Comparison of ENCODE assay signal across 9 mouse cellular contexts in genomic region chr1:59915843-59916610, GRCm38 (mm10). TPM values are rescaled to one million over a fixed set of nuclear protein-coding genes. Genes with fewer than 3 reads are reported as not detected.
DNase-seq lines count a peak whose midpoint lies in the region; ATAC-seq lines count a peak whose summit lies in the region.
"Had no signal": no experiment of that assay in that cellular context is flagged by ENCODE, and none has a peak within 500 bp of the region (broad histone marks: within the 10 kb centered on the region; RNA-seq: fewer than 3 reads in every experiment).

No protein-coding gene starts in this region.

- H3K27me3 ChIP-seq in heart, embryonic 13.5 days (replicated peaks) = no peaks in the 10 kb centered on the region
- no peaks in the 10 kb centered on the region for H3K27me3 ChIP-seq in heart, embryonic 10.5 days (ENCODE audit: insufficient read depth, poor library complexity, severe bottlenecking)
- no peaks in the 10 kb centered on the region for H3K27me3 ChIP-seq in lung, embryonic 15.5 days
- H3K27me3 ChIP-seq: megakaryocyte, embryonic 14.5 days had no signal

- peaks cover 32% of the 10 kb centered on the region for H3K4me1 ChIP-seq in heart, embryonic 13.5 days
- H3K4me1 ChIP-seq in heart, embryonic 10.5 days = peaks cover 26% of the 10 kb centered on the region
- H3K4me1 ChIP-seq in lung, embryonic 15.5 days = peaks cover 29% of the 10 kb centered on the region

- H3K4me2 ChIP-seq in heart, embryonic 13.5 days = peak overlapping the region; percentile 30
- peak overlapping the region; percentile 67 for H3K4me2 ChIP-seq in lung, embryonic 15.5 days

- 61% methylated on average over 10 of the region's 10 CpGs for WGBS in heart, embryonic 13.5 days
- 87% methylated on average over 10 of the region's 10 CpGs for WGBS in heart, embryonic 10.5 days
- WGBS in lung, embryonic 15.5 days = 49% methylated on average over 10 of the region's 10 CpGs

- H3K4me3 ChIP-seq in heart, embryonic 13.5 days = no peak overlapping the region
- no peak overlapping the region for H3K4me3 ChIP-seq in heart, embryonic 10.5 days
- no peak overlapping the region for H3K4me3 ChIP-seq in lung, embryonic 15.5 days
- H3K4me3 ChIP-seq: megakaryocyte, embryonic 14.5 days had no signal

- no peak for DNase-seq in heart, embryonic 10.5 days (ENCODE audit: low spot score)
- peak; percentile 92 for DNase-seq in 3T3-L1 (ENCODE audit: low read depth, low spot score)
- DNase-seq in MN1 (ENCODE audit: low spot score) = peak; percentile 58
- DNase-seq in thymus, postnatal 4 days = no peak
- DNase-seq in urinary bladder, postnatal 10 days (ENCODE audit: low spot score) = no peak
- DNase-seq in urinary bladder, postnatal 14 days (ENCODE audit: low spot score) = no peak

- no peak for ATAC-seq in heart, embryonic 13.5 days (ENCODE audit: extremely low read depth, insufficient number of reproducible peaks, low FRiP score, low TSS enrichment)
- ATAC-seq in lung, embryonic 15.5 days (ENCODE audit: borderline replicate concordance, extremely low read depth, low FRiP score, low TSS enrichment) = no peak

- H3K9ac ChIP-seq in heart, embryonic 13.5 days = peak overlapping the region; percentile 58; the same call in 1 of the 2 replicates
- no peak overlapping the region for H3K9ac ChIP-seq in lung, embryonic 15.5 days

- no peaks in the 10 kb centered on the region for H3K9me3 ChIP-seq in heart, embryonic 13.5 days
- H3K9me3 ChIP-seq in heart, embryonic 10.5 days = no peaks in the 10 kb centered on the region
- H3K9me3 ChIP-seq in lung, embryonic 15.5 days = no peaks in the 10 kb centered on the region
- H3K9me3 ChIP-seq: megakaryocyte, embryonic 14.5 days had no signal

- peak overlapping the region; percentile 64 for H3K27ac ChIP-seq in heart, embryonic 13.5 days (replicated peaks)
- no peak overlapping the region for H3K27ac ChIP-seq in heart, embryonic 10.5 days
- peak overlapping the region; percentile 59 for H3K27ac ChIP-seq in lung, embryonic 15.5 days

- H3K36me3 ChIP-seq in heart, embryonic 13.5 days = no peaks in the 10 kb centered on the region
- H3K36me3 ChIP-seq in heart, embryonic 10.5 days = no peaks in the 10 kb centered on the region
- no peaks in the 10 kb centered on the region for H3K36me3 ChIP-seq in lung, embryonic 15.5 days

RNA-seq across cellular contexts. Expression of gene Fam117b, which starts 3.2 kb away (rescaled TPM):
- polyA plus RNA-seq in heart, embryonic 13.5 days (2015; fragmentation: Nextera tagmentation; extraction: Ambion mirVana) = 3.4 and 3.8 TPM in 2 replicates
- polyA plus RNA-seq in heart, embryonic 10.5 days (2016; fragmentation: Nextera tagmentation; extraction: Ambion mirVana) = 4.6 and 6.7 TPM in 2 replicates
- polyA plus RNA-seq in lung, embryonic 15.5 days (2015; fragmentation: Nextera tagmentation; extraction: Ambion mirVana) = 10.8 and 13.1 TPM in 2 replicates

Comparison
In these comparisons a context has a peak if more than half of its experiments do, and no peak if none do; other contexts are left out.
1. DNase-seq: peak in 3T3-L1 (single experiment) and MN1 (single experiment); none in heart, embryonic 10.5 days (single experiment), thymus, postnatal 4 days (single experiment), urinary bladder, postnatal 10 days (single experiment) and urinary bladder, postnatal 14 days (single experiment).